Mouse (Mus musculus): ENCODE results near the gene Hltf.
A peak's percentile ranks its signal among the peaks of the same experiment; 100 is the strongest.
"Not testable (repeated sequence)": the region's sequence is repeated elsewhere in the genome, so short reads cannot be mapped to it uniquely, and the experiment has no call there.

Hltf gene

DNA sequence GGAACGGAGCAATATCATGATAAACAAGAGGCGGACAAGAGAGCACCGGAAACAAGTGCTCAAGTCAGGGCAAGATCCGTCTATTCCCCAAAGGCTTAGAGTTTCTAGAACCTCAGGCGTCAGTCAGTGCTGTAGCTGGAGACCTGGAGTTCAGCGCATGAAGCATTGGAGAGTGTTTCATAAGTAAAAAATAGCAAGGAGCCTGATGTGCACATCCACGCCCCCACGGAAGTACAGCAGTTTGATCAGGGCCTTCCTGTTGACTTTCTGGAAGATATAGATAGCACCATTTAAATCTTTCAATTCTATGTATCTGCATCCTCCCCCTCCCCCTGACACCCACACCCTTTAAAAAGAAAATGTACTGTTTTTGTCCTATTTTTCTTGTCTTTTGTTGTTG is 46.7 kb downstream of the Hltf start:
- DNase-seq (ENCODE audit: low read depth): peak; percentile 66

- DNase-seq (ENCODE audit: low read depth): peak; percentile 88
These were observed 47.2 kb downstream of the Hltf start for GRCm38 (mm10) chr3:20104776-20105175.

DNA sequence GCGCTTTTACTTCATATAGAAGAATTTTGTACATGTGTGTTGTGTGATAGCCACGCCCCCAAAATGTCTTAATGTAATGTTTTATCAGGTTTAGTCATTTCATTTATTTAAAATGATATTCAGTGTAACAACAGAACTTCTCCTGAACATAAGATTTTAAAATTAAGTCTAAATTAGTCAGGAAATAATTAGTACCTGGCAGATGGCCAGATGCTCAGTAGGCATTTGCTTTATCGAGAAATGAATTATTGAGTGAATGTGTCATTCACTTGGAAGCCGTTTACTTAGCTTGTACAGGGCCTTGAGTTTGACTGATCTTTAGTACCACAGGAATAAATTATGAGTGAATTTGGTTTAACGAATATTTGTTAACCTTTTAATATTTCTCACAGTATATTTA is 51.3 kb downstream of the Hltf start:
- no peak for DNase-seq (ENCODE audit: low read depth)

GRCm38 (mm10) chr3:20111913-20112312 is 54.3 kb downstream of the Hltf start:
- DNase-seq (ENCODE audit: low read depth): no peak

- DNase-seq (ENCODE audit: low read depth): no peak
These were observed 61.5 kb downstream of the Hltf start for GRCm38 (mm10) chr3:20119044-20119591.

DNA sequence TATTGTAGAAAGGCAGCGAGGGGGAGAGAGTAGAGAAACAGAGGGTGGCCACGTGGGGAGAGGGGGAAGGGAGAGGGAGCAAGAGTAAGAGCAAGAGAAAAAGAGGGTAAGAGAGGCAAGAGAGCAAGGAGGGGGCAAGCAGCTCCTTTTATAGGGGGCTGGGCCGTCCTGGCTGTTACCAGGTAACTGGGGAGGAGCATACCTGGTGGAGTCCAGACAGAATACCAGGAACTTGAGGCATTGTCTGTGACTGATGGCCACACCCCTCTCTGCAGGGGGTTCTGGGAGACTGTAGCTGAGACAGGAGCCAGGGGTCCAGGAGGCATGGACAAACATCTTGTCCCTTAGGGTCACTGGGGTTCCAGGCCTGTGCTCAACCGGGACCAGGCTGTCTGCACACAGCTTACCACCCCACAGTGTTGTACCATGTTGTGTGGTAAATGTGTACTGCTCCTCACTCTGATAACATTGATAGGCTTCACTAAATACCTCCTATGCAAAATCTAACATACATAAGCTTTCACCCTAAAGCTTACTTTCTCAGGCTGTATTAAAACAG is 62.2 kb downstream of the Hltf start:
- DNase-seq (ENCODE audit: low read depth): no peak

- not testable (repeated sequence) for DNase-seq (ENCODE audit: low read depth)
These were observed 64.0 kb downstream of the Hltf start for GRCm38 (mm10) chr3:20121582-20121981.

GRCm38 (mm10) chr3:20125604-20126003 is 68.0 kb downstream of the Hltf start:
- no peak for DNase-seq (ENCODE audit: low read depth)

DNA sequence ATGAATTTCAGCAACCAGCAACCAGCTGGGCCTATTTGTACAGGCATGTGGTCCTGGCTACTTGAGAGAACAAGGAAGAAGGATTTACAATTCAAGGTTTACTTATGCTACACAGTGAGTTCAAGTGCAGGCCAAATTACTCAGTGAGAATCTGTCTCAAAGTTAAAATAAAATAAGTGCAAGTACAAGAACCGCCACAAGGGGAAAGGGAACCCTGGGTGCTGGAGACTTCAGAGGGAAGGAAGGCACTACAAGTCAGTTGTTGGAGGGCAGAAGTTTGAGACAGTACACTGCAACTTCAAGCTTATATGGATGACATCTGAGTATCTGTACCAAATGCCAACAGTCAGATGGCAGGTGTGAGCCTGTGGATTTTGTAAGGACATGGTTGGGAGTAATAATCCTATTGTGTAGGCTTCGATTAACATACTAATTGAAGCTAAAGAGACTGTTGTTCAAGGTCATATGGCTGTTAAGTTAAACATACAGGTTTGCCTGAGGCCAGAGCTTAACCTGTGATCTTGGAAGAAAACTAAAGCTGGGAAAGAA is 69.5 kb downstream of the Hltf start:
- peak; percentile 36 for DNase-seq (ENCODE audit: low read depth)

- no peak for DNase-seq (ENCODE audit: low read depth)
These were observed 71.9 kb downstream of the Hltf start for GRCm38 (mm10) chr3:20129491-20129890.

GRCm38 (mm10) chr3:20130456-20131349 is 73.1 kb downstream of the Hltf start:
- no peak for DNase-seq (ENCODE audit: low read depth)

- DNase-seq (ENCODE audit: low read depth): no peak
These were observed 73.7 kb downstream of the Hltf start for GRCm38 (mm10) chr3:20131350-20131720.

GRCm38 (mm10) chr3:20132731-20133130 is 75.1 kb downstream of the Hltf start:
- no peak for DNase-seq (ENCODE audit: low read depth)

GRCm38 (mm10) chr3:20133745-20134144 is 76.1 kb downstream of the Hltf start:
- DNase-seq (ENCODE audit: low read depth): no peak

- no peak for DNase-seq (ENCODE audit: low read depth)
These were observed 76.9 kb downstream of the Hltf start for GRCm38 (mm10) chr3:20134545-20134944.

GRCm38 (mm10) chr3:20136868-20137581 is 79.4 kb downstream of the Hltf start:
- peak; percentile 9 for DNase-seq (ENCODE audit: low read depth)

DNA sequence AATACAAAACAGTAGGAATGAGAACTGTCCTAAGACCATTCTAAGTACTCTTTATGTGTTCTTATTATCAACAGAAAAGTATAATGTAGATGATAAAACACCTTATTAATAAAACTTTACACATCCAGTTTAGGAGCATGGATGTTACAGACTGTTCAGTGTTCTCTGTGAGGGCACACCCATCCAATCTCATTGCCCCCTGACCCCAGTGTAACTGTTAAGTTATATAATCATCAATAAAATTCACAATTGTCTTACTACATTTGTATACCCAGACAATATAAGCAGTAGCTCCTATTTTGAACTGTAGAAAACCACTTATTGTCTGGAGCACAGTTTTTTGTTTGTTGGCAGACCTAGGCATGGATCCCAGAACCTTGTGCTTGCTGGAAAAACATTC is 83.6 kb downstream of the Hltf start:
- no peak for DNase-seq (ENCODE audit: low read depth)

GRCm38 (mm10) chr3:20141679-20142078 is 84.1 kb downstream of the Hltf start:
- DNase-seq (ENCODE audit: low read depth): no peak

DNA sequence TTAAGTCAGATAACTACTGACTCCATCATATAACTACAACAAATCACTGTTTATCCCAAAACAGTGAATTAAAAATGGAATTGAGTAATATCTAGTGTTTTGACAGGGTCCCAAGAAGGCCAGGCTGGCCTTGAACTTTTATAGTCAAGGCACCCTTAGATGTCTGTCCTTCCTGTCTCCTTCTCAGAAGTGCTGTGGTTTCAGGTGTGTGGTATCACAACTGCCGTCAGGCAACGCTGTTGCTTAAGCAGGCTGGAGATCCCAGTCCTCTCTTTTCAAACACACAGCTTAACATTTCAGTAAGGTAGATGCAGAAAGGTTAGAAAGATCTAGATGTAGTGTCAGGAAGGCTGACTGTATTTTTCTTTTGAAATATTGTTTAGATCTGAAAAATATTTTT is 84.5 kb downstream of the Hltf start:
- DNase-seq (ENCODE audit: low read depth): peak; percentile 18

DNA sequence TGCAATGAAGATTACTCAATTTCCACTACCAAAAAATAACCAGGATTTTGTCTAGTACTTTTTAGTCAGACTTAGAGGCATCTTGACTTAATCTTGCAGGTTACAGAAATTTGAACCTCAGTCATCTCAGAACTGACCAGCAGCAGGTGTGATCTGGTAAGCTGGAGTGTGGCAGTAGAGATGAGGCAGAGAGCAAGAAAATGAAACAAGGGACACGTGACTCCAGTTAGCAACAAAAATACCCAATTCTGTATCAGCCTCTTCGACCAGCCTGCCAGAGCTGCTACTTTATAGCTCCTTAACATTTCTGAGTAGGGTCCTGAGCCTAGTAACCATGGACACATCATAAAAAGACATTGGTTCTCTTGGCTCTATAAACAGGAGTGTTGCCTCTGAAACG is 85.0 kb downstream of the Hltf start:
- peak; percentile 12 for DNase-seq (ENCODE audit: low read depth)

DNA sequence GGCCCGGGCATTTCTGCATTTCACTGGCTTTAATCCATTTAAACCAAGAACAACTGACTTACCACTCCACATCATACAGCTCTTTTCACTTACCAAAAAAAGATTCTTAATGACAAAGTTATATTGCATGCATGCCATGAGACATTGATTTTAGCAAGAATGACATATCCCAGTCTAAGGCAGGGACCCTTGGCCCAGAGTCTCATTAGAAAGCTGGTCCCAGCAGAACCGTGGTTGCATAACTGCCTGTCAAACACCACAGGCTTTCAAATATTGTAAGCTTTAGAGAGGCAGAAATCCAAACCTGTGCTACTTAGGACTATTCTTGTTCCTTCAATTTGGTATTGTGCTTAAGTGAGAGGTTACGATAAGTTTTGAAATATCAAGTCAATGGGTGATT is 86.1 kb downstream of the Hltf start:
- DNase-seq (ENCODE audit: low read depth): no peak

DNA sequence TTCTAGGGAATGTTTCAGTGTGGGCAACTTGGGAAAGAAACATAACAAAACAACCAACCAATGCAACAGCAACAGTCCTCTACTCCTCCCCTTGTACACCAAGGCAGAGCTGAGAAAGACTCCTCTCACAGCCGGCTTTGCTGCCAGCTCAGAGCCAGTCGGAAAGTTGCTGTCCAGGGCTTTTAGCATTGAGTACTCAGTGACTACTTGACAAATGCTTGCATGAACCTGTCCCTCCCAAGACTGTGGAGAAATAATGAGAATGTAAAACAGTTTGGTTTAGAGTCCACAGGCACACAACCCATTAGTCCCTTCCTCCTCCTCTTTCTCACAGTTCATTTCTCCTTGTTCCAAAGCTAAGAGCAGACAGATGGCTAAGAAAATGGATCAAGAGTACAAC is 86.8 kb downstream of the Hltf start:
- DNase-seq (ENCODE audit: low read depth): no peak
